Mouse (Mus musculus): Measurements from ENCODE around the gene Cdan1.
"Not testable (repeated sequence)": the region's sequence is repeated elsewhere in the genome, so short reads cannot be mapped to it uniquely, and the experiment has no call there.

Gene Cdan1

GRCm38 (mm10) chr2:120731877-120732530 lies 117.9 kb downstream of the Cdan1 start:
- DNase-seq: no peak

- peak; percentile 90 for DNase-seq
Observed at GRCm38 (mm10) chr2:120731167-120731862, 118.6 kb downstream of the Cdan1 start.

GRCm38 (mm10) chr2:120730639-120731166 lies 119.2 kb downstream of the Cdan1 start:
- DNase-seq: no peak

- DNase-seq: no peak
Observed at GRCm38 (mm10) chr2:120729775-120730585, 119.9 kb downstream of the Cdan1 start.

- no peak for DNase-seq
Observed at GRCm38 (mm10) chr2:120724176-120724575, 125.8 kb downstream of the Cdan1 start.

- DNase-seq: no peak
Observed at GRCm38 (mm10) chr2:120723621-120724020, 126.3 kb downstream of the Cdan1 start.

- no peak for DNase-seq
Observed at GRCm38 (mm10) chr2:120722491-120722890, 127.4 kb downstream of the Cdan1 start.

GRCm38 (mm10) chr2:120721911-120722310 lies 128.0 kb downstream of the Cdan1 start:
- DNase-seq: no peak

- no peak for DNase-seq
Observed at GRCm38 (mm10) chr2:120720821-120721220, 129.1 kb downstream of the Cdan1 start.

- no peak for DNase-seq
Observed at GRCm38 (mm10) chr2:120718496-120718895, 131.4 kb downstream of the Cdan1 start.

GRCm38 (mm10) chr2:120713441-120713840 lies 136.5 kb downstream of the Cdan1 start:
- DNase-seq: no peak

- no peak for DNase-seq
Observed at GRCm38 (mm10) chr2:120710948-120711347, 139.0 kb downstream of the Cdan1 start.

GRCm38 (mm10) chr2:120710154-120710553 lies 139.8 kb downstream of the Cdan1 start:
- DNase-seq: no peak

- no peak for DNase-seq
Observed at GRCm38 (mm10) chr2:120707041-120707440, 142.9 kb downstream of the Cdan1 start.

GRCm38 (mm10) chr2:120702675-120703074 lies 147.3 kb downstream of the Cdan1 start:
- no peak for DNase-seq

GRCm38 (mm10) chr2:120700379-120700885 lies 149.5 kb downstream of the Cdan1 start:
- no peak for DNase-seq

GRCm38 (mm10) chr2:120697767-120698166 lies 152.2 kb downstream of the Cdan1 start:
- DNase-seq: no peak

- DNase-seq: not testable (repeated sequence)
Observed at GRCm38 (mm10) chr2:120681151-120681550, 168.8 kb downstream of the Cdan1 start.

- DNase-seq: no peak
Observed at GRCm38 (mm10) chr2:120670253-120670652, 179.7 kb downstream of the Cdan1 start.

GRCm38 (mm10) chr2:120667446-120667845 lies 182.5 kb downstream of the Cdan1 start:
- DNase-seq: no peak
